Mouse (Mus musculus) stomach, postnatal 0 days (tissue): ENCODE data around the gene Srd5a3.

ENCODE experiments used
- CTCF ChIP-seq: IDR thresholded peaks from 2 replicates; pipeline ENCODE4 v1.5.1; 2016; ENCODE audit warnings: antibody characterized with exemption, low read depth, mild to moderate bottlenecking, moderate library complexity
- EP300 ChIP-seq: optimal IDR thresholded peaks from 2 replicates; pipeline ENCODE3; 2016; ENCODE audit warnings: antibody characterized with exemption

GRCm38 (mm10) chr5:76190609-76191008 is 50.5 kb downstream of the Srd5a3 start:
- TF ChIP-seq CTCF = no peak
- no peak for TF ChIP-seq EP300
